17 mouse cellular contexts compared by ENCODE assay signal in the genomic region with DNA sequence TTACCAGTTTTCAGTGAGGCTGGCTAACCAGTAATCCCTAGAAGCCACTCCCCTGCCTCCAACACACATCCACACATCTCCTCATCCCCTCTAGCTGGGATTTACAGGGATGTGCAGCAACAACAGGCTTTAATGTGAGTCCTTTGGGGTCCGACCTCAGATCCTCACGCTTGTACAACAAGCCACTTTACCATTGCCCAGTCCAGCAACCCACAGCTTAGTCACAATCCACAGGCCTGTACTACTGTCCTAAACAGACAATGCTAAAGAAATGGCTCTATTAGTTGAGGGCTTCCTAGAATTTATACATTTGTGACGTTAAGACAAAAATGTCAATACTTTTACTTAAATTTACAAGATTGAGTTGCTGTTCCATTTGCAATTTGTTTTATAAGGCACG.
DNase-seq lines count a peak whose midpoint lies in the region; ATAC-seq lines count a peak whose summit lies in the region.
"Had no signal": no experiment of that assay in that cellular context is flagged by ENCODE, and none has a peak within 500 bp of the region (broad histone marks: within the 10 kb centered on the region; RNA-seq: fewer than 3 reads in every experiment).

No protein-coding gene starts in this region.

- no peak overlapping the region for H3K4me2 ChIP-seq in forebrain, embryonic 14.5 days (ENCODE audit: low read length)
- peak overlapping the region; percentile 25; the same call in 1 of the 2 replicates for H3K4me2 ChIP-seq in hindbrain, embryonic 14.5 days (replicated peaks)
- peak overlapping the region; percentile 35 for H3K4me2 ChIP-seq in midbrain, embryonic 15.5 days
- H3K4me2 ChIP-seq: heart, embryonic 15.5 days had no signal

- no peaks in the 10 kb centered on the region for H3K27me3 ChIP-seq in forebrain, embryonic 10.5 days (ENCODE audit: poor library complexity, severe bottlenecking)
- no peaks in the 10 kb centered on the region for H3K27me3 ChIP-seq in forebrain, embryonic 14.5 days (replicated peaks; ENCODE audit: control insufficient read depth, insufficient read depth, low read length)
- H3K27me3 ChIP-seq in hindbrain, embryonic 14.5 days (ENCODE audit: control insufficient read depth, insufficient read depth, low read length): no peaks in the 10 kb centered on the region
- H3K27me3 ChIP-seq in midbrain, embryonic 15.5 days (replicated peaks): no peaks in the 10 kb centered on the region
- H3K27me3 ChIP-seq: heart, embryonic 15.5 days had no signal

- no peak overlapping the region for H3K4me3 ChIP-seq in forebrain, embryonic 10.5 days
- H3K4me3 ChIP-seq in forebrain, embryonic 14.5 days (ENCODE audit: low read depth, low read length): no peak overlapping the region
- H3K4me3 ChIP-seq in hindbrain, embryonic 14.5 days (replicated peaks; ENCODE audit: low read length): no peak overlapping the region
- no peak overlapping the region for H3K4me3 ChIP-seq in midbrain, embryonic 15.5 days
- H3K4me3 ChIP-seq: heart, adult 2 months; heart, embryonic 15.5 days had no signal

- 0 out of 2 replicates have a peak overlapping the region, but pooled peaks have one; percentile 18 for H3K9ac ChIP-seq in forebrain, embryonic 14.5 days (ENCODE audit: low read length)
- H3K9ac ChIP-seq in hindbrain, embryonic 14.5 days: no peak overlapping the region
- no peak overlapping the region for H3K9ac ChIP-seq in midbrain, embryonic 15.5 days
- H3K9ac ChIP-seq: heart, embryonic 15.5 days; liver, postnatal 0 days had no signal

- peaks cover 45% of the 10 kb centered on the region for H3K4me1 ChIP-seq in forebrain, embryonic 10.5 days
- peaks cover 8% of the 10 kb centered on the region; the same call in 1 of the 2 replicates for H3K4me1 ChIP-seq in forebrain, embryonic 14.5 days (ENCODE audit: control insufficient read depth, insufficient read depth, low read length)
- peaks cover 11% of the 10 kb centered on the region for H3K4me1 ChIP-seq in hindbrain, embryonic 14.5 days (replicated peaks; ENCODE audit: control insufficient read depth, insufficient read depth, low read length)
- peaks cover 26% of the 10 kb centered on the region for H3K4me1 ChIP-seq in midbrain, embryonic 15.5 days
- H3K4me1 ChIP-seq: heart, embryonic 15.5 days had no signal

- H3K36me3 ChIP-seq in forebrain, embryonic 10.5 days (replicated peaks): peaks cover 15% of the 10 kb centered on the region
- no peaks in the 10 kb centered on the region for H3K36me3 ChIP-seq in forebrain, embryonic 14.5 days (ENCODE audit: control insufficient read depth, insufficient read depth, low read length)
- no peaks in the 10 kb centered on the region for H3K36me3 ChIP-seq in hindbrain, embryonic 14.5 days (replicated peaks; ENCODE audit: control insufficient read depth, insufficient read depth)
- H3K36me3 ChIP-seq in midbrain, embryonic 15.5 days (replicated peaks): no peaks in the 10 kb centered on the region
- H3K36me3 ChIP-seq: heart, embryonic 15.5 days had no signal

- H3K27ac ChIP-seq in forebrain, embryonic 10.5 days: 0 out of 2 replicates have a peak overlapping the region, but pooled peaks have one; percentile 51
- H3K27ac ChIP-seq in forebrain, embryonic 14.5 days (ENCODE audit: low read depth, low read length): no peak overlapping the region
- H3K27ac ChIP-seq in hindbrain, embryonic 14.5 days: 0 out of 2 replicates have a peak overlapping the region, but pooled peaks have one; percentile 24
- H3K27ac ChIP-seq in midbrain, embryonic 15.5 days: peak overlapping the region; percentile 35; the same call in 1 of the 2 replicates
- H3K27ac ChIP-seq: heart, adult 2 months; heart, embryonic 15.5 days had no signal

- H3K9me3 ChIP-seq in forebrain, embryonic 10.5 days: no peaks in the 10 kb centered on the region
- H3K9me3 ChIP-seq in forebrain, embryonic 14.5 days (replicated peaks; ENCODE audit: control insufficient read depth, low read length): no peaks in the 10 kb centered on the region
- H3K9me3 ChIP-seq in hindbrain, embryonic 14.5 days (ENCODE audit: control insufficient read depth, low read length): no peaks in the 10 kb centered on the region
- no peaks in the 10 kb centered on the region for H3K9me3 ChIP-seq in midbrain, embryonic 15.5 days
- H3K9me3 ChIP-seq: heart, embryonic 15.5 days had no signal

- intact Hi-C loops in heart, postnatal 36 days (cut with DNase I): no loop called here

- no peak for DNase-seq in forebrain, embryonic 10.5 days (ENCODE audit: extremely low spot score, low spot score)
- no peak for DNase-seq in forebrain, embryonic 14.5 days (ENCODE audit: low spot score)
- no peak for DNase-seq in hindbrain, embryonic 14.5 days (ENCODE audit: low spot score)
- no peak for DNase-seq in kidney, adult 18-20 months
- DNase-seq in heart, postnatal 36 days: no peak
- DNase-seq: B cell, adult 2 months; cerebellum, adult 9-11 months; heart, adult 2 months; kidney, adult 9 months; kidney, postnatal 36 days; liver; liver, postnatal 0 days; lung, postnatal 14 days; thymus, adult 18-20 months had no signal

- 57% methylated on average over 4 of the region's 4 CpGs for WGBS in forebrain, embryonic 10.5 days
- WGBS in forebrain, embryonic 14.5 days: 65% methylated on average over 4 of the region's 4 CpGs
- 55% methylated on average over 4 of the region's 4 CpGs for WGBS in hindbrain, embryonic 14.5 days
- 25% methylated on average over 4 of the region's 4 CpGs for WGBS in midbrain, embryonic 15.5 days

- 0 out of 2 replicates have a peak, but pooled peaks have one; percentile 21 for ATAC-seq in forebrain, embryonic 14.5 days
- ATAC-seq in hindbrain, embryonic 14.5 days (ENCODE audit: low FRiP score): no peak
- peak; percentile 57 for ATAC-seq in midbrain, embryonic 15.5 days (replicated peaks)
- no peak for ATAC-seq in erythroblast, adult 5-6 weeks (replicated peaks; ENCODE audit: low FRiP score, poor library complexity, severe bottlenecking)
- ATAC-seq: liver, postnatal 0 days had no signal

Comparison
In these comparisons a context has a peak if more than half of its experiments do, and no peak if none do; other contexts are left out.
1. ATAC-seq: peak in forebrain, embryonic 14.5 days (single experiment) and midbrain, embryonic 15.5 days (single experiment); none in hindbrain, embryonic 14.5 days (single experiment) and erythroblast, adult 5-6 weeks (single experiment).